Mouse (Mus musculus) limb, embryonic 13.5 days (tissue): ENCODE data around the gene Gm1604a. TPM values are rescaled to one million over a fixed set of nuclear protein-coding genes. Genes with fewer than 3 reads are reported as not detected.
"Not testable (repeated sequence)": the region's sequence is repeated elsewhere in the genome, so short reads cannot be mapped to it uniquely, and the experiment has no call there.

Experiments
- ATAC-seq: fragments of 200-750 bp; cut with Nextera tagmentation; 2 replicates; pipeline ENCODE4 v1.8.0; 2017; ENCODE audit warnings: low read depth, moderate number of reproducible peaks, moderate TSS enrichment; ENCODE audit not compliant: low FRiP score
- H3K27ac ChIP-seq: fragments of 300-500 bp; sonication (generic); 2 replicates; pipeline ENCODE4 v1.5.1; 2015; ENCODE audit warnings: inconsistent platforms, mild to moderate bottlenecking, moderate library complexity
- H3K27me3 ChIP-seq: fragments of 300-500 bp; sonication (generic); 2 replicates; pipeline ENCODE4 v1.6.1; 2015; ENCODE audit warnings: mild to moderate bottlenecking, inconsistent platforms
- H3K36me3 ChIP-seq: fragments of 300-500 bp; sonication (generic); 2 replicates; pipeline ENCODE4 v1.6.1; 2015; ENCODE audit warnings: inconsistent platforms, mild to moderate bottlenecking, moderate library complexity
- H3K4me1 ChIP-seq: fragments of 300-500 bp; sonication (generic); 2 replicates; pipeline ENCODE4 v1.6.1; 2015; ENCODE audit warnings: inconsistent platforms
- H3K4me2 ChIP-seq: fragments of 300-500 bp; sonication (generic); replicated peaks from 2 replicates; pipeline ENCODE4 v1.6.1; 2015; ENCODE audit warnings: inconsistent platforms, mild to moderate bottlenecking, moderate library complexity
- H3K4me3 ChIP-seq: fragments of 300-500 bp; sonication (generic); 2 replicates; pipeline ENCODE4 v1.5.1; 2015; ENCODE audit warnings: moderate library complexity, mild to moderate bottlenecking, inconsistent platforms
- H3K9ac ChIP-seq: fragments of 300-500 bp; sonication (generic); 2 replicates; pipeline ENCODE4 v1.6.1; 2015; ENCODE audit warnings: mild to moderate bottlenecking, inconsistent platforms
- H3K9me3 ChIP-seq: fragments of 300-500 bp; sonication (generic); 2 replicates; pipeline ENCODE4 v1.6.1; 2016; ENCODE audit warnings: inconsistent platforms
- WGBS: fragments of 180-500 bp; shearing (Covaris S2); methylation state at CpG from one replicate; pipeline ENCODE4 v1.1.7; 2015; 5-methylcytosine and 5-hydroxymethylcytosine counted together
- polyA plus RNA-seq: library from polyadenylated mRNA; unstranded; fragments of >200 nt; fragmentation: Nextera tagmentation; extraction: Ambion mirVana; gene quantifications from 2 replicates; pipeline ENCODE4 v1.2.1, GENCODE M21; 2015

Gm1604a gene
- polyA plus RNA-seq = not detected in 2 replicates

- peak; percentile 44; the same call in 1 of the 2 replicates for ATAC-seq
- 3% methylated on average over 5 of the region's 14 CpGs for WGBS
- not testable (repeated sequence) for H3K9me3 ChIP-seq, H3K4me3 ChIP-seq, H3K4me1 ChIP-seq, H3K27ac ChIP-seq, H3K9ac ChIP-seq, H3K27me3 ChIP-seq, H3K36me3 ChIP-seq
- H3K4me2 ChIP-seq = 0 out of 2 replicates have a peak within 1 kb of the TSS, but pooled peaks have one; percentile 25
These were observed at the start of gene Gm1604a for GRCm38 (mm10) chr17:7025257-7025656. Gm1604a (plus strand) TSS chr17:7025568.

GRCm38 (mm10) chr17:6978287-6979248, 46.8 kb upstream of the Gm1604a start, which contains the start of gene Gm49721:
Gm49721 (plus strand) TSS chr17:6978904.
- H3K36me3 ChIP-seq, H3K4me1 ChIP-seq, H3K9me3 ChIP-seq, H3K27ac ChIP-seq, H3K27me3 ChIP-seq: not testable (repeated sequence)
- H3K9ac ChIP-seq = peak within 1 kb of the TSS; percentile 76
- peak; percentile 97 for ATAC-seq
- H3K4me2 ChIP-seq = peak within 1 kb of the TSS; percentile 61
- H3K4me3 ChIP-seq = peak within 1 kb of the TSS; percentile 54
- WGBS = 2% methylated on average over 43 of the region's 68 CpGs

GRCm38 (mm10) chr17:6979380-6979779, 46.0 kb upstream of the Gm1604a start:
- 22% methylated on average over 5 of the region's 5 CpGs for WGBS
- not testable (repeated sequence) for ATAC-seq

GRCm38 (mm10) chr17:6980144-6980543, 45.2 kb upstream of the Gm1604a start:
- not testable (repeated sequence) for H3K36me3 ChIP-seq, H3K9ac ChIP-seq, ATAC-seq, H3K27me3 ChIP-seq, H3K9me3 ChIP-seq, H3K27ac ChIP-seq, H3K4me2 ChIP-seq, H3K4me1 ChIP-seq, H3K4me3 ChIP-seq
- 86% methylated on average over 5 of the region's 8 CpGs for WGBS

More at GRCm38 (mm10) chr17:6979380-6979779, 46.0 kb upstream of the Gm1604a start:
- Histone ChIP-seq H3K4me2 (peak overlapping the region; percentile 61), H3K9ac (peak overlapping the region; percentile 76), H3K4me3 (peak overlapping the region; percentile 54)
- H3K9me3 ChIP-seq, H3K27ac ChIP-seq, H3K36me3 ChIP-seq, H3K27me3 ChIP-seq, H3K4me1 ChIP-seq: not testable (repeated sequence)

- H3K27ac ChIP-seq, H3K9ac ChIP-seq, H3K9me3 ChIP-seq, H3K4me2 ChIP-seq, H3K36me3 ChIP-seq, ATAC-seq, H3K4me3 ChIP-seq, H3K4me1 ChIP-seq, H3K27me3 ChIP-seq: not testable (repeated sequence)
- WGBS = 95% methylated on average over 1 of the region's 1 CpGs
These were observed 39.2 kb upstream of the Gm1604a start for GRCm38 (mm10) chr17:6986118-6986517.

- not testable (repeated sequence) for H3K9me3 ChIP-seq, ATAC-seq, H3K4me3 ChIP-seq, H3K27me3 ChIP-seq, H3K4me1 ChIP-seq, H3K4me2 ChIP-seq, H3K9ac ChIP-seq, H3K27ac ChIP-seq, H3K36me3 ChIP-seq
- no CpG with 5 or more reads among the region's 6 CpGs for WGBS
These were observed 29.9 kb upstream of the Gm1604a start for GRCm38 (mm10) chr17:6995504-6995903.

GRCm38 (mm10) chr17:6996826-6997225, 28.5 kb upstream of the Gm1604a start:
- not testable (repeated sequence) for H3K36me3 ChIP-seq, H3K4me2 ChIP-seq, H3K4me3 ChIP-seq, H3K4me1 ChIP-seq, ATAC-seq, H3K27ac ChIP-seq, H3K9me3 ChIP-seq, H3K27me3 ChIP-seq, H3K9ac ChIP-seq
- 81% methylated on average over 8 of the region's 8 CpGs for WGBS

- not testable (repeated sequence) for H3K4me3 ChIP-seq, H3K27me3 ChIP-seq, H3K9me3 ChIP-seq, H3K4me2 ChIP-seq, H3K27ac ChIP-seq, H3K4me1 ChIP-seq, H3K9ac ChIP-seq, H3K36me3 ChIP-seq, ATAC-seq
- 65% methylated on average over 2 of the region's 7 CpGs for WGBS
These were observed 27.4 kb upstream of the Gm1604a start for GRCm38 (mm10) chr17:6997778-6998490.

- not testable (repeated sequence) for ATAC-seq, H3K27ac ChIP-seq, H3K36me3 ChIP-seq, H3K4me1 ChIP-seq, H3K9me3 ChIP-seq, H3K4me3 ChIP-seq, H3K4me2 ChIP-seq, H3K27me3 ChIP-seq, H3K9ac ChIP-seq
- WGBS = 73% methylated on average over 9 of the region's 12 CpGs
These were observed 23.4 kb upstream of the Gm1604a start for GRCm38 (mm10) chr17:7001790-7002585.

DNA sequence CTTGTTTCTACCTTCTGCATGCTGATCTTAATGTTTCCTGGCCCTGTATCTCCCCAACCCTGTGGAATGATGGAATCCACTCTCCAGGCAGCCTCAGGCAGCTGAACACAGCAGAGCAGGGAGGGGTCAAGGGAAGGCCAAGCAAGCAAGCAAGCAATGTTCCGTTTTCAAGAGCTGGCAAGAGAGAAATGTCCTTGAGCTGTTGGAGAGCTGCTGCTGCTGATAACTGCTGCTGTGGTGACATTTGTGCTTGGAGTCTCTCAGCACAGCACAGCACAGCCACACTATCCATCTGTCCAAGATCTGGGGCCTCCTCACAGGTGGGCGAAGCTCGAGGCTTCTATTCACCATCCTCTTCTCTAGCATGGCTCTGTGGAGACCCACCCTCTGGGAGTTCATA, 22.0 kb upstream of the Gm1604a start:
- no CpG with 5 or more reads among the region's 3 CpGs for WGBS
- H3K9me3 ChIP-seq, H3K4me1 ChIP-seq, H3K27me3 ChIP-seq, H3K4me3 ChIP-seq, H3K27ac ChIP-seq, ATAC-seq, H3K9ac ChIP-seq, H3K4me2 ChIP-seq, H3K36me3 ChIP-seq: not testable (repeated sequence)

- H3K36me3 ChIP-seq, H3K4me2 ChIP-seq, H3K9ac ChIP-seq, ATAC-seq, H3K4me3 ChIP-seq, H3K4me1 ChIP-seq, H3K27ac ChIP-seq, H3K27me3 ChIP-seq, H3K9me3 ChIP-seq: not testable (repeated sequence)
- 38% methylated on average over 3 of the region's 4 CpGs for WGBS
These were observed 19.7 kb upstream of the Gm1604a start for GRCm38 (mm10) chr17:7005646-7006045.

DNA sequence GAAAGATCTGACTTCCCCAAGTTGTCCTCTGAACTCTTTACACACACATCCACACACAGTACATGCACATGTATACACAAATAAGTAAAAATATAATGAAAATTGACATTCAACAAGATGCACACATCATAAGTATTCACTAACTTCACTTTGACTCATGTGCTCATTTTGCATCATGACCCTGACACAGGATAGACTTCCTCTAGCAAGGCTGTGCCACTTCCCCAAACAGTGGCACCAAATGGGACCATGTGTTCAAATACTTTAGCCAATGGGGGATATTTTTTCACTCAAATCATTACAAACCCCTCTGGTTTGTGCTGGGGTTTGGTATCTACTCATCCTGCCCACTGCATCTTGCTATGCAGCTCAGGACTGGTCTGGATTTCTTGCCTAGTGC, 16.5 kb upstream of the Gm1604a start:
- H3K27ac ChIP-seq, H3K36me3 ChIP-seq, ATAC-seq, H3K4me1 ChIP-seq, H3K9me3 ChIP-seq, H3K4me3 ChIP-seq, H3K4me2 ChIP-seq, H3K9ac ChIP-seq, H3K27me3 ChIP-seq: not testable (repeated sequence)
